Mouse (Mus musculus) ES-Bruce4 (cell line): ENCODE data around the gene Entpd7.

Experiments used
- CTCF ChIP-seq: IDR thresholded peaks from one replicate; pipeline ENCODE4 v1.8.1; 2011; ENCODE audit warnings: low read depth, low read length
- EP300 ChIP-seq: IDR thresholded peaks from 2 replicates; pipeline ENCODE4 v1.6.1; 2011; ENCODE audit warnings: low read depth, low read length; ENCODE audit not compliant: insufficient read depth

GRCm38 (mm10) chr19:43729296-43730036 lies 40.0 kb downstream of the Entpd7 start:
- TF ChIP-seq CTCF (no peak), EP300 (no peak)
